Mouse (Mus musculus) central nervous system, embryonic 18 days (tissue): ENCODE results near the gene Tex21. TPM values are rescaled to one million over a fixed set of nuclear protein-coding genes. Genes with fewer than 3 reads are reported as not detected.

Experiments used
- polyA plus RNA-seq: library from polyadenylated mRNA; depleted of rRNA; stranded (reverse); fragments of >200 nt; gene quantifications from 2 replicates; pipeline ENCODE4 v1.2.3, GENCODE M21; 2012; rRNA removed

The Tex21 gene
- polyA plus RNA-seq: not detected in 2 replicates

GRCm38 (mm10) chr12:76246646-76247045 is at the start of gene Tex21:
Gene Tex21, minus strand, starts transcription at chr12:76246746.

GRCm38 (mm10) chr12:76254725-76255498 is 8.4 kb upstream of the Tex21 start, which contains the start of gene Mthfd1:
Gene Mthfd1, plus strand, starts transcription at chr12:76255298.

GRCm38 (mm10) chr12:76177000-76177863 is 69.3 kb downstream of the Tex21 start, which contains the start of gene Esr2:
Gene Esr2, minus strand, starts transcription at chr12:76177259.

Other genes starting within 250 kb of the Tex21 start
- gene Esr2, start 69.5 kb downstream of the Tex21 start, polyA plus RNA-seq: 0.31 TPM in 2 replicates
- gene Mthfd1, start 8.6 kb upstream of the Tex21 start, polyA plus RNA-seq: 31.9 and 32.7 TPM in 2 replicates
- gene Akap5, start 78.1 kb upstream of the Tex21 start, polyA plus RNA-seq: 12.5 and 12.6 TPM in 2 replicates
- gene Zbtb25, start 122.9 kb upstream of the Tex21 start, polyA plus RNA-seq: 18.7 and 19.4 TPM in 2 replicates
- gene Zbtb1, start 123.5 kb upstream of the Tex21 start, polyA plus RNA-seq: 2.8 and 3.1 TPM in 2 replicates
- 6.7 and 6.8 TPM in 2 replicates for gene Hspa2, start 157.4 kb upstream of the Tex21 start, polyA plus RNA-seq
- 0.70 and 1.3 TPM in 2 replicates for gene Ppp1r36, start 170.8 kb upstream of the Tex21 start, polyA plus RNA-seq